Mouse (Mus musculus): ENCODE results near the gene Smap2.

DNA sequence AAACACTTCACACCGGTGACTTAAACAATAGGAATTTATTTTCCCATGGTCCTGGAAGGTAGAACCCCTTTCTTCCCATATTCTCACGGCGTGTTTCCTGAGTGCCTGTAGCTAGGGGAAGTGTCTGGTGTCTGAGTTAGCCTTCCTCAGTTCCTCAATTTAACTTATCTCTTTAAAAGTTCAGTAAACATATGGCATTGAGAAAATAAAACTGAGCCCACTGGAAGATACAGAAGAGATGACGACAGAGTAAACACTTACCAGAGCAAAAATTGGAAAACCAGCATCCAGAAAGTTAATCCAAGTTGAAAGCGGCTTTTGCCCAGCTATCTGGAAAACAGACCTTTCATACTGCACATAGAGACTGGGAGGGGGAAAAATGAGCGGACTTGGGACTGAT is 64.9 kb downstream of the Smap2 start:
- TF ChIP-seq POLR2A (IDR thresholded peaks at IDR 0.05; ENCODE audit: insufficient read depth, low read depth, low read length) (no peak), CTCF (IDR thresholded peaks at IDR 0.05) (no peak)

Measured in heart, adult 2 months (tissue).